Mouse (Mus musculus): Measurements from ENCODE around the gene Arf6.

GRCm38 (mm10) chr12:69349928-69350327 is 22.0 kb upstream of the Arf6 start:
- TF ChIP-seq CTCF (IDR thresholded peaks at IDR 0.05; ENCODE audit: low read depth) (no peak), EP300 (IDR thresholded peaks at IDR 0.05; ENCODE audit: low read depth) (no peak)

All from liver, embryonic 14.5 days (tissue).